Mouse (Mus musculus) activated CD4-positive, CD25-positive, alpha-beta regulatory T cell (primary cell): ENCODE data around the gene Robo3. TPM values are rescaled to one million over a fixed set of nuclear protein-coding genes. Genes with fewer than 3 reads are reported as not detected.

Experiments
- polyA plus RNA-seq, 2 experiments: library from polyadenylated mRNA; unstranded; fragments of 100-300 nt; shearing (Covaris generic); gene quantifications; one replicate each; pipeline ENCODE4 v1.2.1; 2017

Robo3 gene
- polyA plus RNA-seq = under 1 TPM in 1 of 2 experiments, not detected in 1; 0.20 TPM

GRCm38 (mm10) chr9:37432720-37433421, at the start of gene Robo3:
TSS of gene Robo3 (minus strand) at chr9:37433246.

GRCm38 (mm10) chr9:37401802-37402201, 31.2 kb downstream of the Robo3 start, which contains the start of gene Robo4:
TSS of gene Robo4 (plus strand) at chr9:37401897.

GRCm38 (mm10) chr9:37367301-37368080, 65.6 kb downstream of the Robo3 start, which contains the start of gene Hepacam:
TSS of gene Hepacam (plus strand) at chr9:37367351.

Other genes starting within 250 kb of the Robo3 start
- gene Tmem218, start 225.0 kb downstream of the Robo3 start, polyA plus RNA-seq = 1 to 10 TPM; 1.9 to 3.5 TPM
- gene Slc37a2, start 177.5 kb downstream of the Robo3 start, polyA plus RNA-seq = 1 to 10 TPM; 2.5 to 3.6 TPM
- 1 to 10 TPM; 3.1 to 5.1 TPM for gene Ccdc15, start 84.8 kb downstream of the Robo3 start, polyA plus RNA-seq
- not detected for gene Hepacam, start 65.9 kb downstream of the Robo3 start, polyA plus RNA-seq
- gene Robo4, start 31.3 kb downstream of the Robo3 start, polyA plus RNA-seq = under 1 TPM in 1 of 2 experiments, not detected in 1; 0.12 TPM
- 10 to 100 TPM; 18.1 to 19.9 TPM for gene Msantd2, start 56.1 kb upstream of the Robo3 start, polyA plus RNA-seq
- under 1 TPM; 0.42 to 0.69 TPM for gene Esam, start 94.8 kb upstream of the Robo3 start, polyA plus RNA-seq
- not detected for gene Vsig2, start 106.0 kb upstream of the Robo3 start, polyA plus RNA-seq
- 1 to 10 TPM; 1.5 to 3.2 TPM for gene Nrgn, start 119.7 kb upstream of the Robo3 start, polyA plus RNA-seq
- 10 to 100 TPM in 1 of 2 experiments, 1 to 10 TPM in 1; 8.5 to 13.0 TPM for gene Siae, start 122.5 kb upstream of the Robo3 start, polyA plus RNA-seq
- gene Spa17, start 180.5 kb upstream of the Robo3 start, polyA plus RNA-seq = 1 to 10 TPM in 1 of 2 experiments, under 1 TPM in 1; 0.55 to 1.2 TPM
- 100 to 1,000 TPM; 145 to 146 TPM for gene Tbrg1, start 224.1 kb upstream of the Robo3 start, polyA plus RNA-seq
- gene Panx3, start 236.0 kb upstream of the Robo3 start, polyA plus RNA-seq = not detected